Mouse (Mus musculus) cerebellum, adult 18-20 months (tissue): ENCODE measurements around the gene Rtn4rl1.

ENCODE experiments used
- DNase-seq, 2 experiments: peaks; one replicate each; pipeline ENCODE4 v3.0.0; 2021

Gene Rtn4rl1

DNA sequence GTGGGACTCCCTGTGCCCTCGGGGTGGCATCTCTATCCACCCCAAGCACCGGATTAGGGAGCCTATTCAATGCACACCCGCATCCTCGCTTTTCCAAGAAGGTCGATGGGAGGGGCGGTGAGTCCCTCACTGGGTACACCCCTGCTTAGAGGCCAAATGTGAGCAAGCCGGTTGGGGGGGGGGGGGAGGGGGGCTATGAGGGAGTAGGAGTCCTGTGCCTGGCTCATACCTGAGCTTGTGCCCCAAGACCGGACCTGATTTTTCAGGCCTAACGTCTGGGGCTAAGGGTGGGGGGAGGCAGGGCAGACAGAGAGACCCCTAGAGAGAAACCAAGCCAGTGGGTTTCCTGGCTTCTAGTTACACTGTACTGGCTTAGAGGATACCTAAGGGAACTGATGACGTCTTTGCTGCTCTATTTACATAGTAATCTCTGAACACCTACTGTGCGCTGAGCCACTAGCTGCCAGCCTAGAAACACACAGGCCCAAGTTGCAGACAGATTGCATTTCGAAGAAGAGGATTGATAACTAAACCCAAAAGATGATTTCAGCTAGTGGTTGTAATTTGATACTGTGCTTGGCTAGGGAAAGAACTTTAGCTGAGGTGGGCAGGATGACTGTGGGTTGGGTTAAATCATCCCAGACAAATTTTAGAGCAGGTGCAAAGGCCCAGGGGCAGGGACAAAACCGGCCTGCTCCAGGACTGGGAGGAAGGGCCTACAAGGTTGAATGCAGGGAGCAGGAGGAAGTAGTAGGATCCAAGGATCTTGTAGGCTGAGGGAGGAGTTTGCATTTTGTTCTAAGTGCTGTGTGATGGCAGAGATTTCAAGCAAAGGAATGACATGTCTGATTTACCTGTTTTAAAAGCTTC, 20.7 kb downstream of the Rtn4rl1 start:
- DNase-seq: no peak

DNA sequence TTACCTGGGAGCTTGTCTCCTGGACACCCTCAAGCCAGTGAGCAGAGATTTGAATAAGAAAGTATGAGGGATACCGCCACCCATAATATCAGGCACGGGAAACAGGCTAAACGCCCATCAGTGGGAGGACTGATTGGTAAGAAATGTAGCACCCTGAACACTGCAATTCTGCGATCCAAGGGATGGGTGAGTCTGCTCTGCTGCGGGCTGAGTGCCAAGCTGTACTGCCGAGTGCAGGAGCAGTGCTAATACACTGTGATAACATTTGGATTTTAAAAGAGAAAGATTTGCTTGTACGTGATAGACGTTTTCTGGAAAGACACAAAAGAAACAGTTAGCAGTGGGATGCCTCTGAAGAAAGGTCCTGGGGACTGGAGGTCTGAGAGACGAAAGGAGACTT, 26.5 kb downstream of the Rtn4rl1 start:
- peak; percentile 65 to 68 for DNase-seq

DNA sequence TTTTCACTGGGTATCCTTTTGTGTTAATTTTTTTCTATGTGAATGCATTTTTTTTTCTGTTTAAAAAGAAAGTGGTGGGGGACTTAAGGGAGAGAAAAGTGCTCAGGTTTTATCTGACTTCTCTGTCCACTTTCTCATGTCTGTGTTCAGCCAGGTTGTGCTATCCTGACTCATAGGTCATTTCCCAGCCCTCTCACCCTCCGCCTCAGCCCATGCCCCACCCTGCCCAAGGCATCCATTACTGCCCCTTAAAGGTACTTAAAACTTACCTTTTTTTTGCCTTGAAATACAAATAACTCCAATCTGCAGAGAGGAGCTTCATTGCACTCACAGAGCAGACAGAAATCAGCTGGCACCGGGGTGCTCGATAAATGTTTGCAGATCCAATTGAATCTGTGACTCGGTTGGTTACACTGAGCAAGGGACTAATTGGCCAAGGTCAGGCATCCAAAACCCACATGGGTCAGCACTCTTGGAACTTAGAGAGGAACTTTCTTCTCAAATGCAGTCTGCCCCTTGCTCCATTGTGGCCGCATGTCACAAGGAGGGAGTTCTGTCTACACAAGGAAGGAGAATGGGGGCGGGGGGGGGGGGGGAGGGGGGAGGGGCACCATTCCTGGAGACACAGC, 27.0 kb downstream of the Rtn4rl1 start:
- DNase-seq: no peak

DNA sequence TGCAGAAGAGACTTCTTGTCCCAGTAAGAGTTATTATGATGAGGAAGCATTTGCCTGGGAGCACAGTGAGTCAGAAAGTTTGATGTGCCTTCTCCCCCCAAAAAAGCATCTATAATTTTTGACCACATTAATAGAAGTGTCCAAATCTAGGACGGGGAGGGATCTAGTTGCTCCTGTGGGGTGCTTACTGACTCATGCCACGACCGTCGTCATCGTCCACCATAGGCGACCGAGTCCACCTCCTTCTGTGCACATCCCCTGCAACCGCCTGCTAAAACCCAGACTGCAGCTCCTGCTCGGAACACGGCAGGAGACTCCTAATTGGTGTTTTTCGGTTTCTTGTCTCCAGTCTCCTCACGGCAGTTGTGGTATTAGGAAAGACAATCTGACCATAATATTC, 30.5 kb downstream of the Rtn4rl1 start:
- no peak for DNase-seq

DNA sequence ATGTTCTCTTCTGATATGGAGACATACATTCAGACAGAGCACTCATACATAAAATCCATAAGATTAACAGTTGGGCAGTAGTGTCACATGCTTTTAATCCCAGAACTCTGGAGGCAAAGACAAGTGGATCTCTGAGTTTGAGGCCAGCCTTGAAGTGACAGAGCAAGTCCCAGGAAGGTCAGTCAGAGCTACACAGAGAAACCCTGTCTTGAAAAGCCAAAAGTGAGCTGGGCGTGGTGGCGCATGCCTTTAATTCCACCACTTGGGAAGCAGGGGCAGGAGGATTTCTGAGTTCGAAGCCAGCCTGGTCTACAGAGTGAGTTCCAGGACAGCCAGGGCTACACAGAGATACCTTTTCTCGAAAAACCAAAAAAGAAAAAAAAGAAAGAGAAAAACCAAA, 31.3 kb downstream of the Rtn4rl1 start:
- DNase-seq: no peak

DNA sequence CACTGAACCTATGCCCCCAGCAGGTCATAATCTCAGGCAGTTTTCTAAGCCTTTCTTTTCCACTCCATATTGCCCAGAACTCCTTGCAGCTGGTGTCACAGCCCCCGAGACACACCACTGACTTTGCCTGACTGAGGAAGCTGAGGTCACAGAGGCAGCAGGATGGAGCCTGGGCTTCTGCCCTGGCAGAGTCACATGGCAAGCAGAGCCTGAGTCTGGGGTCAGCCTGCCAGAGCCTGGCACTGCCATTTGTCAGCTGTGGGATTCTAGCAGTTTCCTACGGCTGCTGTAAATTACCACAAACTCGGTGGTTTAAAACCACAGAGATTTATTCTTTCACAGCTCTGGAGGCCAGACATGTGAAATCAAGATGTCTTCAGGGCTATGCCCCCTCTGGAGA, 34.0 kb downstream of the Rtn4rl1 start:
- no peak for DNase-seq

DNA sequence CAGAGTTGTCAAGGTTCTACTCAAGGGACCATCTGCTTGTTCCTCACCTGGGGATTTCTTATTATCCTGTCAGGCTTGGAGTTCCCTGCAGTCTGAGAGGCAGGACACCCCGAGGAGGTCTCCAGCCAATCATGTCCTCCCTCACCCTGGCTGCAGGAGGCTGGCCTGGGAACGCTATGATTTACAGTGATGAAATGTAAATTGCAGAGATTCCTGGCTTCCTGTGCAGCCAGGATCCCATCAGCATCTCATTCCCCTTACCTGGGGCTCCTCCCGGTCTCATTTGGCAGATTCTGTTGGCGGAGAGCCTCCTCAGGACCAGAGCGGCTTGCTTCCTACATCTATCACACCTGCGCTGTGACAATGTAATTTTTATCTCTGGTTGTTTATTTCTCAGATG, 35.7 kb downstream of the Rtn4rl1 start:
- peak; percentile 54 to 62 for DNase-seq

DNA sequence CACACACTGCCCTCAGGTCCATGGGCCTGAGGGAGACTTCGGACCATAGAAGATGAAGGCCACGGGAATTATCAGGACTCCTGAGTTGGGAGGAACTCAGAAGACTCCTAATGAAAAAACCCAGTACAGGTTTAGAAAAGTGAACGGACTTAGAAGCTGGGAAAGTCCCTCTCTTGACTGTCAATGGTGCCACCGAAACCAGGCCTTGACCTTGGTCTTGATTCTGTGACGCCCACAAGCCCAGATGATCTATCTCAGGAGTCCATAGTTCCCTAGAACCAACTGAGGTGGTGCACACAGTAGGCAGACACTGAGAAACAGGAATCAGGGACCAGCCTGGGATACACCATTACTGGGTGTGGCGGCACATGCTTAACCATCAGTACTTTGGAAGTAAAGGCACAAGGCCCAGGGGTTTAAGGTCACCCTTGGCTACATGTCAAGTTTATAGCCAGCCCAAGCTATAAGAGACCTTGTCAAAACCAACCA, 36.7 kb downstream of the Rtn4rl1 start:
- no peak for DNase-seq

DNA sequence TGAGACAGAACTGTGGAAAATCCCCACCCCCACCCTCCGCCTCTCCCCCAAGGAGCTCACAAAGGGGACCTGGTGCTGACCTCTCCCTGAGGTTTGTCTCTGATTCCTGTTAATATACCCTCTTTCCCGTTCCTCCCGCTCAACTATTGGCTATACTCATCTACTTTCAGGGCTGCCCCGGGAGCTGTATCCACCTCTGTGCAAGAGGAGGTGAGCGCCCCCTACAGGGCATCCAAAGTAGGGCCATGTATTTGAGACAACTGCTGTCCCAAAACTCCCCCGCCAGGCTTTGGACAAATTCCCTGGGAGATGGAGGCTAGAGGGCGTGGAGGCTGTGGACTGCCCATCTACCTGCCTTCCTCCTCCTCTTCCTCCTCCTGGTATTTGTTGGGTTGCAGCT, 38.2 kb downstream of the Rtn4rl1 start:
- DNase-seq: peak; percentile 78 to 80

DNA sequence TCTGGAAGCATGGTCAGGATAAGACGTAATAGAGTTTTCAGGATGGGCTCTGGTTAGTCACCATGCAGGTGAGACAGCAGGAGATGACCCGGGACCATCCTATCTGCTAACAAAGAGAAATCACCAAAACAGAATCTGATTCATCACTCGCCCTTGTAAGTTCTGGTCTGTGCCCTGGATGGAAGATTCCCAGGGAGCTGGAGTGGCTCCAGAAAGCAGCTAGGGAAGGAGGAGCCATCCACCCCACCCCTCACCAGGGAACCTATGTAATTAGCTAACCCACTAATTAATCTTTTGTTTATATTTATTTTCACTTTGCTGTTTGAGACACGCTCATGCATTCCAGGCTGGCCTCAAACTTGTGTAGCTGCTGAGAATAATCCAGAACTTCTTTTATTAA, 38.9 kb downstream of the Rtn4rl1 start:
- DNase-seq: peak in 1 of 2 experiments; percentile 37

DNA sequence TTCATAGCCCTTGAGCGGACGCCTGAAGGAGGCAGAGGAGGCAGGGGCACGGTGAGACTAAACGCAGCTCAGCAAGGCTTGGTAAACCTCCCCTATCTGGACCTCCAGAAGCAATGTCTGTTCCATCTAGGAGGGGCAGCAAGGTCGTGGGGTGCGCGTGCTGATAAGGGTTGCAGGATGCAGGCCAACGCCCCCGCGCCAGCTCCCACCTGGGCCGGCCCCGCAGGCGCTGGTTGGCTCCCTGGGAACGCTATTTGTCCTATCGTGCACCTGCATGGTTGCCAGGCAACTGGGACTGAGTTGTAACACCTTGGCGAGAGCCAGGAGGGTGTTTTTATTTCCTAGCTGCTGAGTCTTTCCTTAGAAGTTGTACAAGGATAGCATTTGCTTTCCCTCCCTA, 41.2 kb downstream of the Rtn4rl1 start:
- peak; percentile 67 to 73 for DNase-seq

DNA sequence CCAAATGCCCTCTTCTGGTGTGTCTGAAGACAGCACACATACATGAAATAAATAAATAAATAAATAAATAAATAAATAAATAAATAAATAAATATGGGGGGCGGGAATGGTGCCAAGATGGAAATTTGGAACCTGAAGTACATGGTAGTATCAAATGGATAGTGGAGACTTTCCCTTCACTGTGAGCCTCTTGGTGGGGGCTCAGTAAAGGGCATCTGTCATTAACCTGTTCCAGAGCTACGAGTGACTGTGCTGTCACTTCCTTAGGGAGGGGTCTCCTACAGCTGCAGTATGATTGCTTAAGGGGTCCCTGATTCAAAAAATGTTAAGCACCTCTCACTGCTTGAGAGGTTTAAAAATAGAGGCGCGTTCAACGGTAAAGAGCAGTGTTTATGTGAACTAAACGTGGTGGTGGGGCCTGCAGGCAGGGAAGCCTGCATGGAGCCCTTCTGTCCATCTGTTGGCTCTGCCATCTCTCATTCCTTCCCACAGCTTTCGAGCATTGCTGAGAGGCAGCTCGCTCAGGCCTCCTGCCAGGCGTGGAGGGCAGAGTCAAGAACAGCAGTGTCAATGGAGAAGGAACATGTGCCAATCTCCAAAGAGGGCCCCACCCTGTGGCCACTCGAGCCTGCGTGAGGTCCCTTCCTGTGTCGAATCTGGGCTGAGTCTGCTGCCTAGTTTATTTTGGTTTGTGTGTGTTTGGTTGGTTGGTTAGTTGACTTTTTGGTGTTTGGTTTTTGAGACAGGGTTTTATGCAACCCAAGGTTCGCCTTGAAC, 46.8 kb downstream of the Rtn4rl1 start:
- peak; percentile 88 to 95 for DNase-seq

DNA sequence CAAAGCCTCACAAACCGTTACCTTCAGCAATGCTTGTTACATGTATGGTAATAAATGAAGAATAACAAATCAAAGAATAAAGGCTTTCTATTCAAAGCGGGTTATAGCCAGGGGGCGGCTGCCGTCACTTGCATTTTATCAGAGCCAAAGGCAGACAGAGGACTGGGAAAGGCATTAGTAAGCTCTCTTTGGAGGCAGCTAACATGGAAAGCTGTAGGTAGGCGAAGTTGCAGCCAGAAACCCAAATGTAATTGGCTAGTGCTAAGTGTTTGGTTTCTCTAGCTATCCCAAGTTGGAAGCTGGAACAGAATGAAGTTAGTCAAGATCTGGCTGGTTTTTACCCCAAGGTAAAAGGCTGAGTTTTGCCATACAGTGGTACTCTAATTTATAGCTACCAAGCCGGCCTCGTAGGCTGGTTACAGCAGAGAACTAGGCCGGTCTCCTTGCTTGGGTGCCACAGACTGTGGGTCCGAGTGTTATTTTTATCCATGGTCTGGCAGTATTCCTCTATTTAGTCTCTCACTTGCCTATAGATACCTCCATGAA, 49.2 kb downstream of the Rtn4rl1 start:
- no peak for DNase-seq

DNA sequence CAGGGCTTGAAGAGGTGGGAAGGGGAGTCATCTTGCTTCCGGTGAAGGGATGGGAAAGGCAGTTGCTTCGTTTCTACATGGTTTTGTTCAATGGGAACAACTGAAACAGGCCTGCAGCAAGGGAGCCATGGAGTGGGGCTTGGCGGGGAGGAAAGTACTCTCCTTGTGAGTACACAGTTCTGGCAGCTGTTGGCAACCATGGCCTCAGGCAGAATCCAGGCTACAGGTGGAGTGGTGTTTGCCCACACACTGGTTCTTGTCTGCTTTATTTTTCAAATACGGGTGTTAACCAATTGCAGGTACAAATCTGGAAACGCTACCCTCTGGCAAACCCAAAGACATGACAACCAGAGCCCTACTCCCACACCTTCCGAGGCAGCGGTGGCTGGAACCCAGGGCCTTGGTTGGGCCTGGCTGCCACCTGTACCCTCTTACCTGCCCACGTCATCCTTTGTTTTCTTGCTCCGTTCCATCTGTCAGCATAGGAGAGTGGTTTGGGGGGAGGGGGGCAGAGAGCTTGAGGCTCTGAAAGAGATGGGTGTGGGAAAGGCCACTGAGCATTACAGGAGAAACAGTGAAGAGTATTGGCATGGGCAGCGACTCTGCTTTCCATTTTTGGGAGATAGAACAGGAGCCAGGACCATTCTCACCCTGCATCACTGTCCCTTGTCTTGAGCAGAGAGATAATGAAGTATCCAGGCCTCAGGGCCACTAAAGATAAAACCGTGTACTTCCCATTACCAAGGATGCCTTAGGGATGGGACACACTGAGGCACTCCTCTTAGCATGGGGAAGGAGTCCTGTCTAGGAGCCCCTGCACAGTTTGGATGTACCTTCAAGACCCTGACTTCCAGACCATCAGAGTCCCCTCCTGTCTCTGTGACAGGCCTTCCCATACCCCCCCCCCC, 51.0 kb downstream of the Rtn4rl1 start:
- peak; percentile 47 to 53 for DNase-seq

DNA sequence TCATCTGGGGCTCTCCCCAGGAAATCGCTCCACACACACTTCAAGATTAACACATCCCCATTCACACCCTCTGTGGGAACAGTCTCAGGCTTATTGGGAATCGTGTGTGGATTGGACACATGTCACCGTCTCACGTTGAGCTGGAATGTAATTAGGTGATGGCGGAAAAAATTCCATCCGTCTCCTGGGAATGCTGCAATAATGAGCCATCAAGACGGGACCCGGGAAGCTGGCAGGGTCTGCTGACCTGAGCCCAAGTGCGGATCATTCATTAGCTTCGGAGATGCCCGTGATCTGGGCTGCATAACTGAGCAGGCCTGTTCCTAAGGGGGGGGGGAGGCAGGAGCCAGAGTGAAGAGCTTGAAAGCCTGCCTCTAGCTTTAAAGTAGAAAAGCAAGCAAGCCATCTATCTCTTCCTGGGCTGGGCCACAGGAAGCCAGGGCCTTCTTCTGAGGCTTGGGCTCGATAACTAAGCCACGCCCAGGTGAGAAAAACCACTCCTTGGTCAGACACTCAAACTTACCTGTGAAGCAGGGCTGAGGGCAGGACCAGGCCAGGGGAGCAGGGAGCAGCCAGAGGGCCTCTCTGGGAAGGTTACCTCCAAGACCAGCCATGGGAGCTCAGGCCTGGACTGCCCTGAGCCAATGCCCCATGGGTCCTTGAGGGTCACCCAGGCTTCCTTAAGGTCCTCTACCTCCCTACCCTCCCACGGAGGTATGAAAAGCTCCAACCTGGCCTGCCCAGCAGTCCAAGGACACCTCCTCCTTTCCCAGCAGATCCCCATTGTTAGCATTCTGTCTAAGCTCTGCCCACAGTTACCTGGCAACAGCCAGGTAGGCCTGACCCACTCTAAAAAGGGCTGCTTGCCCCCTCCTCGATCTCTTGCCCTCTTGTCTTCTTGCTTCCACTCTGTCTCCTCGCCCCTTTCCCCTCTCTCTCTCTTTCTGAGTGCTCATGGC, 52.1 kb downstream of the Rtn4rl1 start:
- no peak for DNase-seq

DNA sequence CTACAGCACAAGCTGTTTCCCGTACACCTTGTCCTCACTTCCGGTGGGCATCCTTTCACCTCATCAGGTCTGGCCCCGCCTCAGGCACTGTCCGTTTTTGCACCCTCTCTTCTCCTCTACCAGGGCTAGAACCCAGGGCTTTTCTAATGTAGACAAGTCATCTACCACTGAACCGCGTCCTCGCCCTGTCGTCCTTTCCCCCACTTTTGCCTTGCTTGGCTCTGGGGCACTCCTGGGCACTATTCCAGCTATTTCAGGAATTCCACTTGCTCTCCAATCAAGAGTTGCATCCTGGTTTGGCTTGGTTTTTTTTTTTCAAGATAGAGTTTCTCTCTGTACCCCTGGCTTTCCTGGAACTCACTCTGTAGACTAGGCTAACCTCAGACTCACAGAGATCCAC, 53.0 kb downstream of the Rtn4rl1 start:
- no peak for DNase-seq

DNA sequence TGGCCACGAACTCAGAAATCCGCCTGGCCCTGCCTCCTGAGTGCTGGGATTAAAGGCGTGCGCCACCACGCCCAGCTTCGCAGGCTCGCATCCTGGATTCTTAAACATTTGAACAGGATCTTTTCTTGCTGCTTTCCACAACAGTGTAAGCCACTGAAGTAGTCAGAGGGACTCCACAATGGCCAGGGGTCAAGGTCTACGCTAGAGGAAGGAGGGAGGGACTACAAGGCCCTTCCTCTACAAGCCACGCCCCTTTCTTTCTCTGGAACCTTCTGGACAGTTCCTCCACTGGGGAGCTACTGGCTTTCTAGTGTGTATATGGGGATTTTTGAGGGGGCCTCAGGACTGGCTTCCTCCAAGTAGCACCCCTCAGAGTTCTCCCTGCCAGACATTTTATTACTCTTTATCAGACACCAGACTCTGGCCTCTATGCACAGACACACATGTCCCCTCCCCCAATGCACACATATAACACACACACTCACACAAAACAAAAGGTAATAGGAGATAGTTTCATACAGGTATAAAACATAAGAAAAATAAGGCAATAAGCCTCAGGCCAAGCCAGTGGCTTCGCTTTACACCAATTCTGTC, 53.7 kb downstream of the Rtn4rl1 start:
- no peak for DNase-seq

DNA sequence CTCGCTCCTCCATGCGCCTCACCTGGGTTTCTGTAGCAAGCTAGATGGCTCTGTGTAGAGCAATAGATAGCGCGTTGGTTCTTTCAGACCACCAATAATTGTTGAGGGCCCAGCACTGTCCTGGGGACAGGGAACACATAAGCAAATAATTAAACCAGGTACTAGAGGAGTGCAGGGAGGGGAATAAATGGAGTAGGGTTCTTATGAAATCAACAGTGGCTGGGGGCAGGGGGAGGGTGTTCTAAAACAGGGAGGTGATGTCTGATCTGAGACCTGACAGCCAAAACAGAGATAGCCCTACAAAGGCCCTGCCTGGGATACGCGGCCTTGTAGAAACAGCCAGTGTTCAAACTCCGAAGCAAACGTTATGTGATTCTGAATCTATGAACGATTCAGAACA, 56.0 kb downstream of the Rtn4rl1 start:
- no peak for DNase-seq

DNA sequence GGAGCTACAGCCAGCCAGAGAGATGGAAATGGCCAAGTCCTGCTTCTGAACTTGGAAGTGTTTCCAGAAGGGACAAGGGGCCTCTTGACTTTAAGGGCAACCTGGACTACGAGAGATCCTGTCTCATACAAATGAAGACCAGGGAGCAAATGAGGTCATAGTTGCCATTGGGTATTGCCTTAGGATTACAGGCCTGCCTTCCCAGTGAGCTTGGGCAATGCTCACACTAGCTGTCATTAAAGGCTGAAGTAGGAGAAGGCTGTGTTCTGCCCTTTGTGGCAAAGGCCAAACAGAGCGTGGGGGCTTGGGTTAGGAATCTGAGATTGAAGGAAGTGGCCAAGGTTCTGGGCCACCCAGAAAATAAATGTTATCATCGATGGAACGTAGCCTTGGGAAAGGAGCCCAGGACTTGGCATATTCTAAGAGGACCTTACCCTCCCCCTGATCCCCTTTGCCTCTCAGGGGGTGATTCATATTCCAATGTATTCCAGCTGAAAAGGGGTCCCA, 57.5 kb downstream of the Rtn4rl1 start:
- DNase-seq: no peak

DNA sequence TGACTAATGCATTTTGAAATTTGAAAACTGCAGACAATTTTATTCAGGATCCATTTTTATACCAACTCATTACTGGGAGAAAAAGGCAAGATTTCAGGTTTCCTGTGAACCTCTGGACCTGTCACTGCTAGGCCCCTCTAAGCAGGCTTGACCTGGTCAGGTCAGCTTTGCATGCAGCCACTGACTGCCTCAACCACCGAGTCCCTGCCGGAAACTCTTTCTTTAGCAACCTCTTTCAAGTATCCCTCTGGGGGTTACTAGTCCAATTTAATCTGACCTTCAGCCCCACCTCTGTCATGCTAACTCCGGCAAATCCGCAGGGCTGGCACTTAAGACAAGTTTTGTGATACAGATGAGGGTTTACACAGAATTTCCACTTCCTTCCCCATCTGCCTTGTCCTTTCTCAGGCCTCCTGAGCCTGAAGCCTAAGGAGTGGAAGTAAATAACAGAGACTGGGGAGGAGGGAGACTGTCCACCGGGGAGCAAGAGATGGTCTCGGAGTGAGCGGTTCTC, 58.0 kb downstream of the Rtn4rl1 start:
- no peak for DNase-seq
